Mouse (Mus musculus) forebrain, embryonic 13.5 days (tissue): ENCODE measurements at regions not wholly inside any gene's neighbourhood (a gene's known extent, or its start where the extent isn't known, plus 50 kb on each side); places are given as distances from the start of the nearest gene placed in this dataset.

Source experiments
- ATAC-seq: fragments of 200-750 bp; cut with Nextera tagmentation; 2 replicates; pipeline ENCODE4 v1.8.0; 2017
- H3K27ac ChIP-seq: fragments of 300-500 bp; sonication (generic); 2 replicates; pipeline ENCODE4 v1.5.1; 2015; ENCODE audit warnings: inconsistent platforms, mild to moderate bottlenecking, moderate library complexity
- H3K27me3 ChIP-seq: fragments of 300-500 bp; sonication (generic); 2 replicates; pipeline ENCODE4 v1.6.1; 2015; ENCODE audit warnings: mild to moderate bottlenecking, inconsistent platforms
- H3K36me3 ChIP-seq: fragments of 300-500 bp; sonication (generic); 2 replicates; pipeline ENCODE4 v1.6.1; 2015; ENCODE audit warnings: mild to moderate bottlenecking, inconsistent platforms; ENCODE audit not compliant: poor library complexity, severe bottlenecking
- H3K4me1 ChIP-seq: fragments of 300-500 bp; sonication (generic); 2 replicates; pipeline ENCODE4 v1.6.1; 2015; ENCODE audit warnings: inconsistent platforms
- H3K4me2 ChIP-seq: fragments of 300-500 bp; sonication (generic); 2 replicates; pipeline ENCODE4 v1.6.1; 2015; ENCODE audit warnings: inconsistent platforms, mild to moderate bottlenecking, moderate library complexity
- H3K4me3 ChIP-seq: fragments of 300-500 bp; sonication (generic); 2 replicates; pipeline ENCODE4 v1.5.1; 2015; ENCODE audit warnings: mild to moderate bottlenecking, inconsistent platforms
- H3K9ac ChIP-seq: fragments of 300-500 bp; sonication (generic); 2 replicates; pipeline ENCODE4 v1.6.1; 2015; ENCODE audit warnings: mild to moderate bottlenecking, inconsistent platforms
- H3K9me3 ChIP-seq: fragments of 300-500 bp; sonication (generic); replicated peaks from 2 replicates; pipeline ENCODE4 v1.6.1; 2016; ENCODE audit warnings: inconsistent platforms
- WGBS: fragments of 180-500 bp; shearing (Covaris S2); methylation state at CpG from one replicate; pipeline ENCODE4 v1.1.7; 2015; 5-methylcytosine and 5-hydroxymethylcytosine counted together

DNA sequence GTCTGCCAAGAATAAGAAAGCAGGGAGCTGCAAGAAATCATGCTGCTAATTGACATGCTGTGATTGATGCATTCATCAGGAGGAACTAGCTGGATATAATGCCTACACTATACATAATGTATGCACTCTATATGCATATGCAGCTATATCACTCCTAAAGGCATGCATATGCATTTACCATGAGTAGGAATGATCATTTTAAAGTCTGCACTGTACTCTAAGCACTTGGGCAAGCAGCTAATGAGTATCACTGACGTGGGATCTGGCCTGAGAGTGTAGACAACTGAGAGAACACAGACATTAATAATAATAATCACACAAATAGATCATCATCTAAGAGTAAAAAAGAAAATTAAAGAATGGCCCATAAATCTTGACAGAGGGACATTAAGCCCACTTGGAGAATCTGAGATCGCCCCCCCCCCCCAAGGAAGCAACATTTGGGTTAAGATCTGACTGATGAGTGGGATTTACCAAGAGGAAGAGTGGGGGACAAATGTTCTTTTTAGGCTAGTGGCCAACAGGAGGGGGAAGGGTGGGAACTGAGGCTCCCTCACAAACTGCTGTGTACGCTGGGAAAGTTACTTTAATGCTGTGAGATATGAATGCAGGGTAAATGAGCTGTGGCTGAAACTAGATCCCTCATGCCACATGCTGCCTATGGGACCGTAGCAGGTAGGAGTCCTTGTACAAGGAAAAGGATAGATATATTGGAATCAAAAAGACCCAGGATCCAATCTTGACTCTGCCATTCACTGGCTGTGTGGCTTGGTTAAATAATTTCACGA lies 155.0 kb downstream of the Gsdmc2 start:
- Histone ChIP-seq H3K4me2 (no peak overlapping the region), H3K27ac (no peak overlapping the region), H3K4me1 (peaks cover 13% of the 10 kb centered on the region), H3K9me3 (no peaks in the 10 kb centered on the region), H3K27me3 (no peaks in the 10 kb centered on the region), H3K4me3 (no peak overlapping the region), H3K36me3 (no peaks in the 10 kb centered on the region), H3K9ac (no peak overlapping the region)
- 60% methylated on average over 5 of the region's 5 CpGs for WGBS
- peak; percentile 22 for ATAC-seq

DNA sequence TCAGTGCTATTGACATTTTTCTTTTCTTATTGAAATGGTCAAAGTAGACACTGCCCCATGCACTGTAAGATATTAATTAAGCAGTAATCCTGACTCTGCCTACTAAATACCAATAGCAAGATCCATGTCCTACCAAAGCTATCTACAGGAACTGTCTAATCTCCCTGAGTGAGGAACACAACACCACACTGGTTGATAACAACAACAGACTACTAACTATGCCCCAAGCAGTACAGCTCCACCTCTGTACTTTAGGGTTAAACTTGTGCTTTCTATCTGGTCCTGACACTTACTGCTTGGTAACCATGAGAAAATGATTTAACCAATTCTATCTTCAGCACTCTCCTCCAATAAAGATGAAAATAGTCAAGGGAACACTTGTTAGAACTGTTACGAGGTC lies 157.1 kb downstream of the Gsdmc2 start:
- Histone ChIP-seq H3K27me3 (no peaks in the 10 kb centered on the region), H3K27ac (no peak overlapping the region), H3K4me2 (no peak overlapping the region), H3K4me3 (no peak overlapping the region), H3K9me3 (no peaks in the 10 kb centered on the region), H3K9ac (no peak overlapping the region), H3K36me3 (no peaks in the 10 kb centered on the region), H3K4me1 (peaks cover 8% of the 10 kb centered on the region)
- 89% methylated on average over 1 of the region's 1 CpGs for WGBS
- no peak for ATAC-seq

DNA sequence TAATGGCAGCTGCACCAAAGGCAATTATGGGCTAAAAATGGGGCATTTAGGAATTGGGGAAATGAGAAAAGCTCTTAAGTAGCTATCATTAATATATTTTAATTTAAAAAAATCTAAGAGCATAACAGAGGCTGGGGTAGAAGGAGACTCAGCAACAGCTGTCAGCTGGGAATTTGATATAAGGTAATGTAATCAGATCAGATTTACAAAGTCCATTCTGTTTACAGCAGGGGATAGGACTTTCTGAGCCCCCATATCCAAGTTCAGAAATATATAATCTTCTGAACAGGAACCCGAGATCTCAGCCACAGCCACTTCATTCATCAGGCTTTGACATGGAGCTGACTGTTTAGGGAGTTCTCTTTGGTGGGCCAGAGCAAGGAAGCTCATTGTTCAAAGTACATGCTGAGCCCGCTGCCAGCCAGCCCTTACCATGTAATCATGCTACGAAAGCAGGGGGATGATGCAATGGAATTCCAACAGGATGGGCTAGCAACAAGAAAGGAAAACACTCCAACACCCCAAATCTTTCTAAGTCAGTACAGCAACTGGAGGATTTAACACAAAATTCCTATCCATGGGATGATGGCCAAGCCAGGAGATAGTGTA lies 157.9 kb downstream of the Gsdmc2 start:
- H3K9me3 ChIP-seq, result no peaks in the 10 kb centered on the region
- no peaks in the 10 kb centered on the region for H3K27me3 ChIP-seq
- no peak for ATAC-seq
- no peaks in the 10 kb centered on the region for H3K36me3 ChIP-seq
- no peak overlapping the region for H3K9ac ChIP-seq
- no peak overlapping the region for H3K4me3 ChIP-seq
- H3K4me2 ChIP-seq, result no peak overlapping the region
- H3K27ac ChIP-seq, result no peak overlapping the region
- H3K4me1 ChIP-seq, result peaks cover 3% of the 10 kb centered on the region; the same call in 1 of the 2 replicates
- 70% methylated on average over 3 of the region's 3 CpGs for WGBS

DNA sequence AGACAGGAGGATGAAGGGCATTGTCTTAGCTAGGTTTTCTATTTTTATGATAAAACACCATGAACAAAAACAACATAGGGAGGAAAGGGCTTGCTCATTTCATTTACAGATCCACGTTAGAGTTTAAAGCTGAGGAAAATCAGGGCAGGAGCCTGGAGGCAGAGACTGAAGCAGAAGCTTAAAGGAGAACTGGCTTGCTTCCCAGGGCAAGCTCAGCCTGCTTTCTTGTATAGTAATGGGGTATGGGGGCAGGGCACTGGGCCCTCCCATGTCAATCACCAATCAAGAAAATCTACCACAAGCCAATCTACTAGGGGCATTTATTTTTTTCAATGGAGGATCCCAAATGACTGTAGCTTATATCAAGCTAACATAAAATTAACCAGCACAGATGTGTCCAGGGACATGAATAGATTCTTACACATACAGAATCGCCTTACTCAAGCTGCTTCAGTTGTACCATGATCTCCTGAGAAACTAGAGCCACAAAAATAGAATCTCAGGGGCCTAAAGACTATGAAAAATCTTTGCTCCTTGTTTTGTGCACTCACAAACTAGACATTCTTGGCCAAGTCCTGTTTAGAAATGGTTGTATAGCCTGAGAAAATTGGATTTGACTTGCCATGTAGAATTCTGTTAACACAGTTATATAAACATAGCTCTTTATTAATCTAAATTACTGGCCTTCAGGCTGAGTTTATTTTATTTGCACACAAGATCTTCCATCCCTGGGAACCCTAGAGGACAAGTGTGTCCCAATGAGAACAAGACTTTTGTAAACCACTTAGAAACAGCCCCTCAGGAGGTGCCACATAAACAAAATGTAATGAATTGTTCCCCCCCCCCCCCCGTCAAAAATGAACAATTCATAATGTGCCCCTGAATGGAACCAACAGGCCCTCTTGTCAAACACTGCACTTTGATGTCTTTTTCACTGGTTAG lies 164.7 kb downstream of the Gsdmc2 start:
- no peak overlapping the region for H3K4me2 ChIP-seq
- no peak overlapping the region for H3K4me3 ChIP-seq
- H3K27me3 ChIP-seq, result no peaks in the 10 kb centered on the region
- no peaks in the 10 kb centered on the region for H3K9me3 ChIP-seq
- no peaks in the 10 kb centered on the region for H3K36me3 ChIP-seq
- 39% methylated on average over 3 of the region's 3 CpGs for WGBS
- H3K9ac ChIP-seq, result no peak overlapping the region
- no peak overlapping the region for H3K27ac ChIP-seq
- peaks cover 8% of the 10 kb centered on the region; the same call in 1 of the 2 replicates for H3K4me1 ChIP-seq
- ATAC-seq, result no peak

DNA sequence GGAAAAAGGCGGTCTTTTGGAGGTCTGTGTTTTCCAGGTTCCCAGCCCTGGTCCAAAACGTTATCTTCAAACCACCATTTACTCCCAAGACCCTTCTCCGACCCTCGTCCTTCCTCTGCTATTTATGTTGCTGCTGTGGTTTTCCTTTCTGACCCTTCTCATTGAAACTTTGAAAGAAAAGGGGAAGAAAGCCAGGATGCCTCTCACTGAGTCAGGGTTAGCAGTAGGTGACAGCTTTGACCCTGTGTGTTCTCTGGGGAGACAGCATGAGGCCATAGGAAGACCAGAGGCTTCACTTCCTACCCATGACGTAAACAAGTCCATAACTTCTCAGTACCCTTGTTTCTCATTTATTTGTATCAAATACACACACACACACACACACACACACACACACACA lies 166.1 kb downstream of the Gsdmc2 start:
- Histone ChIP-seq H3K4me3 (no peak overlapping the region), H3K4me1 (peaks cover 10% of the 10 kb centered on the region; the same call in 1 of the 2 replicates), H3K9me3 (no peaks in the 10 kb centered on the region), H3K9ac (no peak overlapping the region), H3K36me3 (no peaks in the 10 kb centered on the region), H3K27me3 (no peaks in the 10 kb centered on the region), H3K4me2 (no peak overlapping the region), H3K27ac (no peak overlapping the region)
- 87% methylated on average over 5 of the region's 5 CpGs for WGBS
- ATAC-seq, result no peak

DNA sequence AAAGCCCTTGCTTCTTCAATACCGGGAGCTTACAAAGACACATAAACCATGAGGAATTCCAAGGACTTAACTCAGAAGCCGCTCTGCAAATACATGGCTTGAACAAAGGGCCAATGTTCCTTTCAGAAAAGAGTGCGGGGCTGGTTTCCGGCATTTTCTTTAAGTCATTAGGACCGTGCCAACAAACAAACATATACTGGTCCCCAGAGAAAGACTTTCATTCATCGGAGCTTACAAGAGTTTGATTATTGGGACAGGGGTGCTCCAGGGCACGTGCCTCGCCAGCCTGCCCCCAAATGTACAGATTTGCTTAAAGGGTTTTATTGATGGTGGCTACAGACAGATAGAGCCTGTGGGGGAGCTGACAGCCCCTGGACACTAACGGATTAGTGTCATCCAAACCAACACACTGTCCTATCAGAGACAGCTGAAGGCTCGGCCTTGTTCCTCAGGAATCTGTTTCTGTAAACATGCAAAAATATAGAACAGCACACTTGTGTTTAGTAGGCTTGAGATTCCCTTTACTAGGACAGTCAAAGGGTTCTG lies 169.4 kb downstream of the Gsdmc2 start:
- no peak overlapping the region for H3K4me3 ChIP-seq
- H3K9ac ChIP-seq, result no peak overlapping the region
- no peaks in the 10 kb centered on the region for H3K36me3 ChIP-seq
- 25% methylated on average over 10 of the region's 10 CpGs for WGBS
- H3K4me1 ChIP-seq, result peaks cover 19% of the 10 kb centered on the region
- H3K9me3 ChIP-seq, result no peaks in the 10 kb centered on the region
- no peaks in the 10 kb centered on the region for H3K27me3 ChIP-seq
- peak; percentile 41; the same call in 1 of the 2 replicates for ATAC-seq
- H3K27ac ChIP-seq, result no peak overlapping the region
- no peak overlapping the region for H3K4me2 ChIP-seq

DNA sequence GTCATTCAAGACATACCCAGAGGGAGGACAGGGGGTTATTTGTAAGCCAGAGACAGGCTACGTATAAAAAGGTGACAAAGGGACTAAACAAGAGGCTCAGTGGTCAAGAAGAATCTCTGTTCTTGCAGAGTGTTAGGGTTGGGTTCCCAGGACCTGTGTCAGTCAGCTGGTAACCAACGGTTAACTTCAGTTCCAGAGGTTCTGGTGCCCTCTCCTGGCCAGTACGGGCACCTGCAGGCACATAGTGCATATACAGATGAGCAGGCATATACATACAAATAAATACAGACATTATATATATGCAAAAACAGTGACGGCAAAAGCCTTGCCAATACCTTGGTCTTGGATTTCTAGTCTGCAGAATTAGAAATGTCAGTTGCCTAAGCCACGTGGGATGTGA lies 170.6 kb downstream of the Gsdmc2 start:
- 98% methylated on average over 5 of the region's 5 CpGs for WGBS
- Histone ChIP-seq H3K27me3 (no peaks in the 10 kb centered on the region), H3K27ac (no peak overlapping the region), H3K9ac (no peak overlapping the region), H3K4me2 (no peak overlapping the region), H3K4me1 (peaks cover 19% of the 10 kb centered on the region), H3K36me3 (no peaks in the 10 kb centered on the region), H3K4me3 (no peak overlapping the region), H3K9me3 (no peaks in the 10 kb centered on the region)
- ATAC-seq, result no peak

DNA sequence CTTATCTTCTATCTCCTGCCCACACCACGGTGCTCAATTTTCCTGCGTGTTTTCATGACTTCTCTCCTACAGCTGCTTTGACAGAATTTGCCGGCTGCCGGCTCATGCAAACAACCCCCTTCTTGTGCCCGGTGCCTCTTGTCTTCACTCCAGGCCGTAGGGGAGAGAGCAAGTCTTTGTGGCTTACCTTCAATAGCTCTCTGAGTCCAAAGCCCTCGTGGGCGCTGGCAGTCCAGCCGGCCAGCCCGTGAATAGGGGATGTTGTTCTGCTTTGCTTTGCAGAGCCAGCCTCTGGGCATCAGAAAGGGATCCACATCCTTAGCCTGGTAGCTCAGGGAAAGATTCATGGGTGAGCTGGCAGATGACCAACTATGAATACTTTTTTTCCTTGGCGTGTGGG lies 173.9 kb downstream of the Gsdmc2 start:
- WGBS, result 66% methylated on average over 11 of the region's 11 CpGs

DNA sequence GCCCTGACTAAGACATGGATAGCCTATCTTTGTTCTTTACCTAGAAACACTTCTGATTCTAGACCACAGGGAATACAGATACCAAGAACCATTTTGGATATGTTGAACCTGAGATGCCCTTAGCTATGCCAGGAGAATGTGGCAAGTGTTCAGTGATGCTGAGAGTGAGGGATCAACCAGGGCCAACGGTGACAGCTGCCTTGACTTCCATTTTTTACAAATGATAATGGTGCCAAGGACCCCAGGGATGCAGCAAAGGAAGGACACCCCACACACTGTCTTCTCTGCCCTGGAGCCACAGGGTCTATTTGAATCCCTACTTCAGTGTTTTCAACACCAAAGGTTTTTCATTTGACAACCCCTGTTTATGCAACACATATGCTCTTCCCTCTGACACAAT lies 174.4 kb downstream of the Gsdmc2 start:
- no peaks in the 10 kb centered on the region for H3K36me3 ChIP-seq
- H3K4me2 ChIP-seq, result no peak overlapping the region
- peaks cover 15% of the 10 kb centered on the region for H3K4me1 ChIP-seq
- H3K4me3 ChIP-seq, result no peak overlapping the region
- H3K9ac ChIP-seq, result no peak overlapping the region
- no peaks in the 10 kb centered on the region for H3K27me3 ChIP-seq
- ATAC-seq, result no peak
- no peaks in the 10 kb centered on the region for H3K9me3 ChIP-seq
- WGBS, result 95% methylated on average over 1 of the region's 1 CpGs
- H3K27ac ChIP-seq, result no peak overlapping the region

More for the DNA sequence above, 173.9 kb downstream of the Gsdmc2 start:
- Histone ChIP-seq H3K36me3 (no peaks in the 10 kb centered on the region), H3K27ac (no peak overlapping the region), H3K9me3 (no peaks in the 10 kb centered on the region), H3K4me2 (no peak overlapping the region), H3K27me3 (no peaks in the 10 kb centered on the region), H3K4me3 (no peak overlapping the region), H3K9ac (no peak overlapping the region), H3K4me1 (peaks cover 19% of the 10 kb centered on the region)
- ATAC-seq, result peak; percentile 50; the same call in 1 of the 2 replicates

DNA sequence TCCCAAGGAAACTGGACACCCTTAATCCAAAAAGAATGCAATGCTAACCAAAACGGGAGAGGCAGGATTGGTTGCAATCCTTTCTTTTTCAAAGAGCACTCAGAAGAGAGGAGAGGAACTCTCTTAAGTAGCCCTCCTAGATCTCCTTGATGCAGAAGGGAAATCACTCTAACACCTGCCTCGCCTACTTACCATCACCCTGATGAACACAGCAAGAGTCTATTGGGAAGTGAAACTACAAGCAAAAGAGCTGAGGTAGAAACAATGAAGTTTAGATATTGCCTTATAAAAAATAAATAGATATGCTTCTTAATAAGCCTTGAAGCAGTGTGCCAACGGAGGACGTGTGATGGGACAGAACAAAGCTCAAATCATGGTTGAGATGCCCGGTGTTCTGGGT lies 177.4 kb downstream of the Gsdmc2 start:
- WGBS, result 78% methylated on average over 5 of the region's 5 CpGs
- H3K4me3 ChIP-seq, result no peak overlapping the region
- no peak overlapping the region for H3K27ac ChIP-seq
- peaks cover 9% of the 10 kb centered on the region for H3K4me1 ChIP-seq
- no peaks in the 10 kb centered on the region for H3K27me3 ChIP-seq
- no peaks in the 10 kb centered on the region for H3K36me3 ChIP-seq
- no peaks in the 10 kb centered on the region for H3K9me3 ChIP-seq
- ATAC-seq, result no peak
- no peak overlapping the region for H3K4me2 ChIP-seq
- H3K9ac ChIP-seq, result no peak overlapping the region

DNA sequence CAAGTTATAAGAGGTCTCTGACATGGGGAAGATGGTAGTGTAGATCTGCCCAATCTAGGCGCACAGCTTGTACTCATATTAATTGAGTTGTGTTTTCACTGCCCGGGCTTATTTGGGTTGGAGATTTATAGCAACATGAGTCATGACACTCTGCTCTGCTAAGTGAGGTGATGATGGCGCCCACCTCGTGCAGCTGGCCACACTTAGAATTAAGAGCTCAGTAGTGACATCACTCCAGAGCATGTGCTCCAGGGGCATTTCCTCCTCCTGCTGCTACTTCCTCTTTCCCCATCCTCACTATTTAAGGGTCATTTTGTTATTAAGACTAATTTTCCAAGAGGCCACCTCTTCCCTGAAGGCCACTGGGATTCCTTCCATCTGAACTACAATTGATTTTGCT lies 179.5 kb downstream of the Gsdmc2 start:
- H3K4me2 ChIP-seq, result no peak overlapping the region
- no peaks in the 10 kb centered on the region for H3K4me1 ChIP-seq
- no peaks in the 10 kb centered on the region for H3K36me3 ChIP-seq
- no peak overlapping the region for H3K9ac ChIP-seq
- H3K27me3 ChIP-seq, result no peaks in the 10 kb centered on the region
- no peaks in the 10 kb centered on the region for H3K9me3 ChIP-seq
- no peak for ATAC-seq
- WGBS, result 91% methylated on average over 4 of the region's 4 CpGs
- H3K4me3 ChIP-seq, result no peak overlapping the region
- no peak overlapping the region for H3K27ac ChIP-seq

DNA sequence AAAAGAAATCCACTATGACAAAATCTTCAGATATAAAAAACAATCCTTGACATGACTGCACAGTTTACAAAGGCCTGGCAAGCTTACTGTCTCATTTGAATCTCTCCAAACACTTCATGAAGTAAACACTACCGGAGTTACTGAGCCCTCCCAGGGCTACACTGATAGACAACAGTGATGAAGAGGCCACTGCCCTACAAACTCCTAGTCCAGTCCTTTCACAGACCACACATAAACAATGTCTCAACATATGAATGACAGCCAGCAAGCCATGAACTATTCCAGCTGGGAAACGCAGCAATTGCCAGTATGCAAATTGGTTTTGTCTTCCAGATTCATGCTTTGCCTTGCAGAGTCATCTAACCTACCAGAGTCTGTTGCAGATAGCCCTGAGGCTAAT lies 180.1 kb downstream of the Gsdmc2 start:
- Histone ChIP-seq H3K27me3 (no peaks in the 10 kb centered on the region), H3K9me3 (no peaks in the 10 kb centered on the region), H3K9ac (no peak overlapping the region), H3K27ac (no peak overlapping the region), H3K36me3 (no peaks in the 10 kb centered on the region), H3K4me1 (no peaks in the 10 kb centered on the region), H3K4me3 (no peak overlapping the region), H3K4me2 (no peak overlapping the region)
- 62% methylated on average over 2 of the region's 2 CpGs for WGBS
- ATAC-seq, result no peak
